Mouse (Mus musculus): Measurements from ENCODE around the gene Vps13c.

The Vps13c gene

DNA sequence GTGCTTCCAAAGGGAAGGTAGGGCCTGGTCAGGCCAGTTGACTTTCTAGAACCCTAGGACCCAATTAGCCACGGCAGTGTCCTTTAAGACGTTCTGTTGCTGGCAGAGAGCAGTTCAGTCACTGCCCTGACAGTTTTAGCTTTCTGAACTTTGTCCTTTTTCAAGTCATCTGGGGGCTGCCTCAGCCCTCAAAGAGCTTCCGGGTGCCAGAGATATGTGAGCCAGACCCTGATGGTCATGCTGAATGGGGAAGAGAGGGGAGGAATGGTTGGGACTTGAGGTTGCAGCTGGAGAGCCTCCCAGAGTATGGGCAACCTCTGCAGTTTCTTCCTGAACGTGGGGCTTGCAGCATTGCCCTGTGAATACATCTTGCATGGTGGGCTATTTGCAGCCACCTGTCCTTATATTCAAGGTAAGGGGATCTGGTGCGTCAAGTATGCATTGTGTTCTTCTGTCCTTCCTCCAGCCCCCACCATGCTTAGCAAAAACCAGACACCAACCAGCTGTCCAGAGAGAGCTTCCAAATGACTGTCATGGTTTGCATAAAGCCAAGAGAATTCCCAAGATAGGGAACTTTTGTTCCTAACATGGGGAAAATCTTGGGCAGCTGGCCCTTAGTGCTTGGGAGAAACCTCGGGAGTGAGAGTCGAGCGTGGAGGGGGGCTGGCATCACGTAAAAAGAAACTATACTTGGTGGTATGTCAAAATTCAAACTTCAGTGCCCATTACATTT is 182.3 kb downstream of the Vps13c start:
- DNase-seq = no peak

- DNase-seq = no peak
Measured at GRCm38 (mm10) chr9:68028631-68029030, 188.4 kb downstream of the Vps13c start.

- no peak for DNase-seq
Measured at GRCm38 (mm10) chr9:68033771-68034170, 193.6 kb downstream of the Vps13c start.
